Mouse (Mus musculus): ENCODE measurements around the gene Gng2. TPM values are rescaled to one million over a fixed set of nuclear protein-coding genes. Genes with fewer than 3 reads are reported as not detected.

Gng2 gene
- total RNA-seq, 1 experiment: 41.5 TPM

- no peak overlapping the region for H3K27ac ChIP-seq (ENCODE audit: insufficient read depth, low read depth, low read length, poor library complexity, severe bottlenecking)
- H3K4me3 ChIP-seq (ENCODE audit: insufficient read depth in 1 of 2, low read depth in 1 of 2, low read length in 2 of 2, poor library complexity in 1 of 2, severe bottlenecking in 1 of 2): no peak overlapping the region
- H3K9me3 ChIP-seq (ENCODE audit: control insufficient read depth, insufficient read depth, low read depth, low read length): no peaks in the 10 kb centered on the region
- no peak for TF ChIP-seq ZNF384 (IDR thresholded peaks at IDR 0.05; ENCODE audit: low read depth, low read length)
- TF ChIP-seq HCFC1 (IDR thresholded peaks at IDR 0.05; ENCODE audit: borderline replicate concordance, insufficient read depth, low read length): no peak
- no peak overlapping the region for H3K9ac ChIP-seq (ENCODE audit: insufficient read depth, low read depth, low read length, poor library complexity, severe bottlenecking)
- DNase-seq (ENCODE audit: low read depth, low spot score): no peak
- no peaks in the 10 kb centered on the region for H3K36me3 ChIP-seq (ENCODE audit: control insufficient read depth, insufficient read depth, low read length, poor library complexity, severe bottlenecking)
- in situ Hi-C loops (cut with MboI; ENCODE audit: low sequenced_read_pairs in 2 of 2, unreplicated experiment in 2 of 2): loop anchor here in 1 of 2 experiments (25.0 kb wide), 1 partner anchor 100 kb away; no protein-coding TSS in a partner anchor
- H3K4me1 ChIP-seq (ENCODE audit: control insufficient read depth in 2 of 2, insufficient read depth in 2 of 2, low read length in 2 of 2, poor library complexity in 1 of 2): no peaks in the 10 kb centered on the region
Measured at GRCm38 (mm10) chr14:20012506-20013275, 35.3 kb upstream of the Gng2 start.

DNA sequence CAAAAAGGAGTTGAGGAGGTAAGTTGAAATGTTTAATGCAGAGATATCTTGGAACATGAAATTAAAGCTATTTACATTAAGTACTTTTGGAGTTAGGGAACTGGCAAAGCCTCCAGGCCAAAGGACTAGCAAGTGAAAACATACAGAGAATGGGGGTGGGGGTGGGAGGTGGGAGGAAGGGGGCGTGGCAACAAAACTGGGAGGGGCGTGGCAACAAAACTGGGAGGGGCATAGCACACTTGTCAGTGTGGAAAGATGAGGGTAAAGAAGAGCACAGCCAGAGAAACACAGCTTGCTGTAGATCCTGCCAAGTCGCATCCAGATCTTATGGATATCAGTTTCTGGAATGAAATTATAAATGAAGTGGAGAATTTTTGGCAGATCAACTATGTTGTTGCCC lies 30.0 kb upstream of the Gng2 start:
- Histone ChIP-seq H3K27ac (ENCODE audit: insufficient read depth, low read depth, low read length, poor library complexity, severe bottlenecking) (no peak overlapping the region), H3K4me1 (ENCODE audit: control insufficient read depth in 2 of 2, insufficient read depth in 2 of 2, low read length in 2 of 2, poor library complexity in 1 of 2) (peaks cover 0 to 3% of the 10 kb centered on the region in 2 experiments; a peak in 1 of 4 replicates), H3K36me3 (ENCODE audit: control insufficient read depth, insufficient read depth, low read length, poor library complexity, severe bottlenecking) (no peaks in the 10 kb centered on the region), H3K4me3 (ENCODE audit: insufficient read depth in 1 of 2, low read depth in 1 of 2, low read length in 2 of 2, poor library complexity in 1 of 2, severe bottlenecking in 1 of 2) (no peak overlapping the region), H3K9ac (ENCODE audit: insufficient read depth, low read depth, low read length, poor library complexity, severe bottlenecking) (no peak overlapping the region), H3K9me3 (ENCODE audit: control insufficient read depth, insufficient read depth, low read depth, low read length) (no peaks in the 10 kb centered on the region)
- no peak for TF ChIP-seq ZNF384 (IDR thresholded peaks at IDR 0.05; ENCODE audit: low read depth, low read length)
- no peak for TF ChIP-seq CHD2 (IDR thresholded peaks at IDR 0.05; ENCODE audit: low read depth, low read length)
- no peak for TF ChIP-seq MAFK (IDR thresholded peaks at IDR 0.05; ENCODE audit: insufficient read depth, low read depth, low read length)
- no peak for TF ChIP-seq HCFC1 (IDR thresholded peaks at IDR 0.05; ENCODE audit: borderline replicate concordance, insufficient read depth, low read length)
- no peak for TF ChIP-seq ZC3H11A (IDR thresholded peaks at IDR 0.05; ENCODE audit: borderline replicate concordance, low read depth, low read length)
- in situ Hi-C loops (cut with MboI; ENCODE audit: low sequenced_read_pairs in 2 of 2, unreplicated experiment in 2 of 2): loop anchor here in 1 of 2 experiments (25.0 kb wide), 1 partner anchor 95 kb away; no protein-coding TSS in a partner anchor
- DNase-seq (ENCODE audit: low read depth, low spot score): no peak

DNA sequence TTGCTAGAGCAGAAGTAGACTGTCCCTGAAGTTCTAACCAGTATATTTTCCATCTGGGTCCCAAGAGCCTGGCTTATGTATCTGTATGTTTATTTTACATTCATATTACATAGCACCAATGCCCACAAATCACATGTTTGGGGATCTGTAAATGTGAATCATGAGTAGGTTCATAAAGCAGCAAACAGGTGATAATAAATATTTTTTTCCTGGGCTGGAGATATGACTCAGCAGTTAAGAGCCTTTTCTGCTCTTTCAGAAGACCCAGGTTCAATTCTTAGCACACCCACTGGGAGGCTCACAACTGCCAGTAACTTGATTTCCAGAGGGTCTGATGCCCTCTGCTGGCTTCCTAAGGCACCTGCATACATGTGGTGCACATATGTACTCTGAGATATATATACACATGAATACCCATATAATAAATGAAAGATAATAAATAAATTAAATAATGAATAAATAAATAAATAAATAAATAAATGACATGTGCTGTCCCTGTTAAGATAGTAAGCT lies 27.4 kb upstream of the Gng2 start:
- Histone ChIP-seq H3K36me3 (ENCODE audit: control insufficient read depth, insufficient read depth, low read length, poor library complexity, severe bottlenecking) (no peaks in the 10 kb centered on the region), H3K9ac (ENCODE audit: insufficient read depth, low read depth, low read length, poor library complexity, severe bottlenecking) (no peak overlapping the region), H3K4me1 (ENCODE audit: control insufficient read depth in 2 of 2, insufficient read depth in 2 of 2, low read length in 2 of 2, poor library complexity in 1 of 2) (peaks cover 0 to 3% of the 10 kb centered on the region in 2 experiments; a peak in 1 of 4 replicates), H3K9me3 (ENCODE audit: control insufficient read depth, insufficient read depth, low read depth, low read length) (no peaks in the 10 kb centered on the region), H3K4me3 (ENCODE audit: insufficient read depth in 1 of 2, low read depth in 1 of 2, low read length in 2 of 2, poor library complexity in 1 of 2, severe bottlenecking in 1 of 2) (no peak overlapping the region), H3K27ac (ENCODE audit: insufficient read depth, low read depth, low read length, poor library complexity, severe bottlenecking) (no peak overlapping the region)
- peak; percentile 74 for TF ChIP-seq ZC3H11A (IDR thresholded peaks at IDR 0.05; ENCODE audit: borderline replicate concordance, low read depth, low read length)
- no peak for TF ChIP-seq CHD2 (IDR thresholded peaks at IDR 0.05; ENCODE audit: low read depth, low read length)
- peak; percentile 79 for TF ChIP-seq MAFK (IDR thresholded peaks at IDR 0.05; ENCODE audit: insufficient read depth, low read depth, low read length)
- in situ Hi-C loops (cut with MboI; ENCODE audit: low sequenced_read_pairs in 2 of 2, unreplicated experiment in 2 of 2): loop anchor here in 1 of 2 experiments (25.0 kb wide), 1 partner anchor 93 kb away; no protein-coding TSS in a partner anchor
- DNase-seq (ENCODE audit: low read depth, low spot score): no peak

GRCm38 (mm10) chr14:19996853-19997252 lies 19.4 kb upstream of the Gng2 start:
- TF ChIP-seq ZC3H11A (IDR thresholded peaks at IDR 0.05; ENCODE audit: borderline replicate concordance, low read depth, low read length) (no peak), MAFK (IDR thresholded peaks at IDR 0.05; ENCODE audit: insufficient read depth, low read depth, low read length) (0 out of 2 replicates have a peak, but pooled peaks have one; percentile 18)
- Histone ChIP-seq H3K27ac (ENCODE audit: insufficient read depth, low read depth, low read length, poor library complexity, severe bottlenecking) (no peak overlapping the region), H3K9ac (ENCODE audit: insufficient read depth, low read depth, low read length, poor library complexity, severe bottlenecking) (no peak overlapping the region), H3K4me1 (ENCODE audit: control insufficient read depth in 2 of 2, insufficient read depth in 2 of 2, low read length in 2 of 2, poor library complexity in 1 of 2) (peaks cover 6 to 14% of the 10 kb centered on the region in 2 experiments), H3K4me3 (ENCODE audit: insufficient read depth in 1 of 2, low read depth in 1 of 2, low read length in 2 of 2, poor library complexity in 1 of 2, severe bottlenecking in 1 of 2) (no peak overlapping the region), H3K9me3 (ENCODE audit: control insufficient read depth, insufficient read depth, low read depth, low read length) (no peaks in the 10 kb centered on the region), H3K36me3 (ENCODE audit: control insufficient read depth, insufficient read depth, low read length, poor library complexity, severe bottlenecking) (no peaks in the 10 kb centered on the region)
- in situ Hi-C loops (cut with MboI; ENCODE audit: low sequenced_read_pairs in 2 of 2, unreplicated experiment in 2 of 2): loop anchor here in 1 of 2 experiments (25.0 kb wide), 1 partner anchor 235 kb away; the partner anchor contains the start of gene Nid2
- no peak for DNase-seq (ENCODE audit: low read depth, low spot score)

Measured in ES-E14 (cell line).